Mouse (Mus musculus): ENCODE data around the gene Gpsm1.
A peak's percentile ranks its signal among the peaks of the same experiment; 100 is the strongest.

Gpsm1 gene

GRCm38 (mm10) chr2:26315072-26315924 is at the start of gene Gpsm1:
Gene Gpsm1, plus strand, starts transcription at chr2:26315515.
- DNase-seq (ENCODE audit: low spot score) = peak; percentile 64

GRCm38 (mm10) chr2:26266066-26266742 is 49.1 kb upstream of the Gpsm1 start:
- no peak for DNase-seq (ENCODE audit: low spot score)

- DNase-seq (ENCODE audit: low spot score) = no peak
These were observed 47.1 kb upstream of the Gpsm1 start for GRCm38 (mm10) chr2:26268216-26268615.

GRCm38 (mm10) chr2:26273611-26274010 is 41.7 kb upstream of the Gpsm1 start:
- DNase-seq (ENCODE audit: low spot score) = no peak

GRCm38 (mm10) chr2:26279712-26280111 is 35.6 kb upstream of the Gpsm1 start:
- no peak for DNase-seq (ENCODE audit: low spot score)

GRCm38 (mm10) chr2:26280594-26280993 is 34.7 kb upstream of the Gpsm1 start:
- DNase-seq (ENCODE audit: low spot score) = no peak

- DNase-seq (ENCODE audit: low spot score) = no peak
These were observed 29.5 kb upstream of the Gpsm1 start for GRCm38 (mm10) chr2:26285804-26286203.

- no peak for DNase-seq (ENCODE audit: low spot score)
These were observed 28.9 kb upstream of the Gpsm1 start for GRCm38 (mm10) chr2:26286391-26286790.

GRCm38 (mm10) chr2:26290133-26290532 is 25.2 kb upstream of the Gpsm1 start:
- DNase-seq (ENCODE audit: low spot score) = no peak

- no peak for DNase-seq (ENCODE audit: low spot score)
These were observed 20.9 kb upstream of the Gpsm1 start, which contains the start of gene Ccdc187 for GRCm38 (mm10) chr2:26294457-26294856. Gene Ccdc187, minus strand, starts transcription at chr2:26294557.

- no peak for DNase-seq (ENCODE audit: low spot score)
These were observed 18.6 kb upstream of the Gpsm1 start for GRCm38 (mm10) chr2:26296606-26297195.

- no peak for DNase-seq (ENCODE audit: low spot score)
These were observed 17.0 kb upstream of the Gpsm1 start for GRCm38 (mm10) chr2:26298208-26298855.

- DNase-seq (ENCODE audit: low spot score) = no peak
These were observed 16.5 kb upstream of the Gpsm1 start for GRCm38 (mm10) chr2:26298856-26299230.

GRCm38 (mm10) chr2:26299336-26299735 is 16.0 kb upstream of the Gpsm1 start:
- DNase-seq (ENCODE audit: low spot score) = no peak

GRCm38 (mm10) chr2:26300161-26300807 is 15.0 kb upstream of the Gpsm1 start:
- no peak for DNase-seq (ENCODE audit: low spot score)

- peak; percentile 67 for DNase-seq (ENCODE audit: low spot score)
These were observed 14.5 kb upstream of the Gpsm1 start for GRCm38 (mm10) chr2:26300808-26301174.

GRCm38 (mm10) chr2:26302005-26302503 is 13.3 kb upstream of the Gpsm1 start:
- DNase-seq (ENCODE audit: low spot score) = no peak

- DNase-seq (ENCODE audit: low spot score) = no peak
These were observed 10.6 kb upstream of the Gpsm1 start for GRCm38 (mm10) chr2:26304711-26305110.

GRCm38 (mm10) chr2:26305555-26305954 is 9.8 kb upstream of the Gpsm1 start:
- no peak for DNase-seq (ENCODE audit: low spot score)

- DNase-seq (ENCODE audit: low spot score) = no peak
These were observed 8.6 kb upstream of the Gpsm1 start for GRCm38 (mm10) chr2:26306702-26307101.

- no peak for DNase-seq (ENCODE audit: low spot score)
These were observed 5.6 kb upstream of the Gpsm1 start for GRCm38 (mm10) chr2:26309739-26310138.

- DNase-seq (ENCODE audit: low spot score) = no peak
These were observed 3.4 kb upstream of the Gpsm1 start for GRCm38 (mm10) chr2:26311936-26312335.
